Mouse (Mus musculus): ENCODE data around the gene Gfpt1.

Gene Gfpt1

DNA sequence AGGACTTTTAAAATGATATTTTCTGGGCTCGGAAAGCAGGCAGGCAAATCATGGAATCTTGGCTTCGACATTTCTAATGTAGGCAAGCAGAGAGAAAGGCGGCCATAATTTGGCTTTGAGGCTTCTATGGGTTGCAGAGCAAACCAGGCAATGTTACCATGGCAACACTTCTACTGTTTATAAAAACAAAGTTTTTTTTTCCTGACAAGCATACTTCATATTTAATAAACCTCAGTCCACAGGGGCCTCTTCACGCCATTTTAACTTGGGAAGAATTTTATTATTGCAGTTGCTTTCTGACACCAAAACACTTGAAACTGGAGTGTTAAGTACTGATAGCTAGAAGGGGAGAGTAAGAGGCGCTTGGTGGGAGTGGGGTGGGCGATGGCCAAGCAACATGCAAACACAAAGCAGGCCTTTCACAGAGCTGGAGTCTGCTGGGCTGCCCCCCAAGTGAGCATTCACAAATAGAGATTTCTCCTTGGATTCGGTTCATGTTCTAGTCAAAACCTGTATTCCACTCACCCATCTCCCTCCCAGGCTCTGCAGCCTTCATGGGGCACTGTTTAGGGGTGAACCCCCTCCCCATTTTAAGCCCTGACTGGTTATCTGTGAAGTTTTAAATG is 57.1 kb downstream of the Gfpt1 start:
- in situ Hi-C loops (cut with MboI; ENCODE audit: low sequenced_read_pairs): loop anchor here (10.0 kb wide), 2 partner anchors 175 to 225 kb away; no protein-coding TSS in a partner anchor

DNA sequence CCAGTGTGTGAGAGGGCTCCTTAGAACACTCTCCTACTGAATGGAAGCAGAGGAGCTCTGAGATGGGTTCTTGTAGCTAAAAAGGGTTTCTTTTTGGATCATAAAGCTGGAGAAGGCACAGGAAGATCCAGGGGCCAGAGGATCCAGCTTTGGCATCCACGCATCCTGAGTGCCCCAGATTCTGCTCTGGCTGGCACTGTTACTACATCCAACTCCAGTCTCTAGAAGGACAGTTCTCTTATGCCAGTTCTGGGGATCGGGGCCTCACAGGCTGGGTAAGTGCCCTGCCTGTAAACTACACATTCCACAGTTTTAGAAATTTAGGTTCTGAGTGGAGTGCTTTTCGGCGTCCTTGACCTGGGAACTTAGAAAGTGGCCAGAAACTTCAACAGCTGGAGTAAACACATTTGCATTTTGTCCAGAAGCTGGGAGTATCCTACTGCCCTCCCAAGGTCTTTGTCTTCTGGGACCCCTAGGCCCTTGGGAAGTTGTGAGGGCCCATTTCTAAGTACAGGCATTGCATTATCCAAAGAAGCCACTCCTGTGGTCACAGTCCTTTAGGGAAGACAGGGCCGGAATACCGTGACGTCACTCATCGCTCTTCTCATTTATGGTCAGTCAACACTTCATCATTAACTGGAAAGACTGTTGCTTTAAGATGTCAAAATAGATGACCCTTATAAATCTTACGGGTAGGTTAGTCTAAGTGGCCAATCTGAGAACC is 57.8 kb downstream of the Gfpt1 start:
- in situ Hi-C loops (cut with MboI; ENCODE audit: low sequenced_read_pairs): loop anchor here (10.0 kb wide), 2 partner anchors 174 to 224 kb away; no protein-coding TSS in a partner anchor

DNA sequence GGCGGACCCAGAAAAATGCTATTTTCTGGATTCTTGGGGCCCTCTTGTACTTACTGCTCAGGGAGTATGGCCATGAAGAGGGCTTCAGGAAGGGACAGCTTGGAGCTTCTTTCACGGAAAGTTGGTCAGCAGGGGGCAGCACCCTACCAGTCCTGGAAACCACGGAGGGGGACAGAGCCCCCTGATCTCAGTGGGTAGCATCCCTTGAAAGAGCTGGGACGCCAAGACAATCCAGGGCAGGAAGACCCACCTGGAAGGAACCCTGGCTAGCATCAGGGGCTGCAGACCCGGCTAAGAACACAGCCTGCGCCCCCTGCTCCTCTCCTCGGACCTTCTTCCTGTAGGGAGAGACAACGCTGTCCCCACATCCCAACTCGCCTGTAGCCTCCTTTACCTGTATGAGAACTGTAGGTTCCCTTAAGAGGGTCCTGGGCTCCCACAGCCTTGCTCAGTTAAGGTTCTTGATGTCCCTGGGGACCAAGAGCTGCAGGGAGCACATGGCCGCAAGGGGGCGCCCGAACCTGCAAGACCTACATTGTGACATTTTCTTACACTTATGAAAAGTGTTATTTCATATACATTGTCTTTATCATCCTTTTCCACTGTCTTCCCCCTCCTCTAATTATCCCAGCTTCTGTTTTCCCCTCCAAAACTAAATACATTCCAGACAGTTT is 58.8 kb downstream of the Gfpt1 start:
- in situ Hi-C loops (cut with MboI; ENCODE audit: low sequenced_read_pairs): loop anchor here (10.0 kb wide), 2 partner anchors 173 to 223 kb away; no protein-coding TSS in a partner anchor

DNA sequence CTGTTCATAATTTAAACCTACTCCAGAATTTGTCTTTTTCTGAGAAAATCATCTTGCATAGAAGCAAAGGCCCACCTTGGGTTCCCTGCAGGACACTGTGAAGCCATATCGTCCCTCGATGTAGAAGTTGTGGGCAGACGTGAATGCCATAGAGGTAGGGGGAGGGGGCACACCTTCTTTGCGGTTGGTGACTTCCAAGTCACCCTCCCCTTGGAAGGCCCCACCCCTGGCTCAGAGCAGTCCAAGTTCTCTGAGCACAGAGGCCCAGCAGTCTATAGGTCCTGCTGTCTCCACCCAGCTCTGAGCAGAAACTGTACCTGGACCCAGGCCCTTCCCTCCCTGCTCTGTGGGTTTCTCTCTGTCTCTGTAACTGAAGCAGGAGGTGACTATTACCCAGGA is 59.3 kb downstream of the Gfpt1 start:
- in situ Hi-C loops (cut with MboI; ENCODE audit: low sequenced_read_pairs): loop anchor here (10.0 kb wide), 2 partner anchors 173 to 223 kb away; no protein-coding TSS in a partner anchor

DNA sequence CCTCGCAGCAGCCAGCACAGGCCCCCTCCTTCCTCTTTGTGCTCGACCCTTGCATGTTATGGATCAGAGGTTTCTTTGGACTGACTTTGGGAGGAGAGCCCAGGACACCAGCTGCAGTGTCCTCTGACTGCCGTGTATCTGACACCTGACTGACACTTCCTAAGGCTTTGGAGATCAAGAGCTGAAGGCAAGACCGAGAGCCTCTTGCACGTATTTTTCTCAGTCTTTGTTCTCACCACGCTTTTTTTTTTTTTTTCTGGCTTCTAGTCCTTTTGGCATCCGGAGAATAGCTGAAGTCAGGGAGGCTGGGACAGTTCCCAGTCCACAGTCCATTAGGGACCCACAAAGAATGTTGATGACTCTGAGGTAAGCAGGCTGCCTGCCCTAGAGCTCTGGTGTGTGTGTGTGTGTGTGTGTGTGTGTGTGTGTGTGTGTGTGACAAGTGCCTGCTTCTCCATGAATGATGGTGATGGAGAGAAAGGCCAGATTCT is 59.8 kb downstream of the Gfpt1 start:
- in situ Hi-C loops (cut with MboI; ENCODE audit: low sequenced_read_pairs): loop anchor here (10.0 kb wide), 2 partner anchors 172 to 222 kb away; no protein-coding TSS in a partner anchor

DNA sequence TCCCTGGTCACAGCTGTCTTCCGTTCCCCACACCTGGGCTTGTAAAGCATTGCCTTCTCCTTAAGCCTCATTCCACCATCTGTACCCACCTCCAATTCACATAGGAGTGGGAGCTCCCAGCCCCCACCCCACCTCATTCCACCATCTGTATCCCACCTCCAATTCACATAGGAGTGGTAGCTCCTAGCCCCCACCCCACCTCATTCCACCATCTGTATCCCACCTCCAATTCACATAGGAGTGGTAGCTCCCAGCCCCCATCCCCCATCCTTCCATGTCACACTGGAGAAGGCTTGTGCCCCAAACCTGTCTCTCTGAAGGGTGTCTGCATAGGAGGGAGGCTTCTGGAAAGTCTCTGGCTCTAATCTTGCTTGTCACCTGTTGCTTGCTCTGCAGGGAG is 60.7 kb downstream of the Gfpt1 start:
- in situ Hi-C loops (cut with MboI; ENCODE audit: low sequenced_read_pairs): loop anchor here (10.0 kb wide), 2 partner anchors 171 to 221 kb away; no protein-coding TSS in a partner anchor

DNA sequence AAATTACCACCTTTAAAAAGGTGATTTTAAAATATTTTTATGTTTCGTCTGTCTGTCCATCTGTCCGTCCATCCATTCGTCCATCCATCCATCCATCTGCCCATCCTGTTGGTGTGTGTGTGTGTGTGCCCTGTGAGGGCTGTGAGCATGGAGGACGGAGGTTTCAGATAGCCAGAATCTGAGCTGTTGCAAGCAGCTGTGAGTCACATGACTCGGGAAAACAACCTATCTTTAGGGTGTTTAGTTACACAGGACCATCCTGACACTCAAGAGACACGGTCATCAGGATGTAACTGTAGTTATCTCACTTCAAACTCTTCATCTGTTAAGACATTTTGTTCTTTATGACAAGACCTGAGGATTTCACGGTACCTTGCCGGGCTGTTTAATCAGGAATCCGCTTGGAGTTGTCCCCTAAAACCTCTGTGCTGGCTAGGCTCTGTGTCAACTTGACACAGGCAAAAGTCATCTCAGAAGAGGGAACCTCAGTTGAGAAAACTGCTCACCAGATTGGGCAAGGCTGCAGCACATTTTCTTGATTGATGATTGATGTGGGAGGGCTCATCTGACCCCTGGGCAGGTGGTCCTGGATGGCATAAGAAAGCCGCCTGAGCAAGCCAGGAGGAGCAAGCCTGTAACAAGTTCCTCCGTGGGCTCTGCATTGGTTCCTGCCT is 61.6 kb downstream of the Gfpt1 start, which contains the start of gene D6Ertd527e:
TSS of gene D6Ertd527e (plus strand) at position 624 of the 674 bp plus-strand sequence.
- in situ Hi-C loops (cut with MboI; ENCODE audit: low sequenced_read_pairs): loop anchor here (10.0 kb wide), 2 partner anchors 171 to 221 kb away; no protein-coding TSS in a partner anchor

DNA sequence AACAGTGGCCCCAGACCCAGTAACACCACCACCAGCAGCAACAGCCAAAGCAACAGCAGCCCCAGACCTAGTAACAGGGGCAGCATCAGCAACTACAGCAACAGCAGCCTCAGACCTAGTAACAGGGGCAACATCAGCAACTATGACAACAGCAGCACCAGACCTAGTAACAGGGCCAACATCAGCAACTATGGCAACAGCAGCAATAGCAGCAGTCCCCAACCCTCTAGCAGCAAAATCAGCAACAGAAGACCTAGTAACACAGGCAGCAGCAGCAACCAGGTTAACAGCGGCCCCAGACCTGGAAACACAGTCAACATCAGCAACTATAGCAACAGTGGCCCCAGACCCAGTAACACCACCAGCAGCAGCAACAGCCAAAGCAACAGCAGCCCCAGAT is 68.8 kb downstream of the Gfpt1 start:
- in situ Hi-C loops (cut with MboI; ENCODE audit: low sequenced_read_pairs): no loop called here

DNA sequence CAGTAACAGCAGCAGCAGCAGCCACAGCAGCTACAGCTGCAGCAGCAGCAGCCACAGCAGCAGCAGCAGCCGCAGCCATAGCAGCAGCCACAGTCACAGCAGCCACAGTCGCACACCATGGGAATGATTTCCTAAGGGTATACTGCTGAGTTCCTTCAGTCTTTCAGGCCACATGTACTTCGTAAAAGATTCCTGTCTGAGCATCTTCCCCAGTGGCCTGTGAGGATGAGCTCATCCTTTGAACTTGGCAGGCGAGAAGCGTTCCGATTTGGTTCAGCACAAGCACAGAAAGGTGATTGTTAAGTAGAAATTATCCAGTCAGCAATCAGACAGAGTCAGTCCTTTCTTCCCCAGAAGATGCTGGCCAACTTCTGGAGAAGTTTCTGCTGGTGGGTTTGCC is 69.5 kb downstream of the Gfpt1 start:
- in situ Hi-C loops (cut with MboI; ENCODE audit: low sequenced_read_pairs): no loop called here

DNA sequence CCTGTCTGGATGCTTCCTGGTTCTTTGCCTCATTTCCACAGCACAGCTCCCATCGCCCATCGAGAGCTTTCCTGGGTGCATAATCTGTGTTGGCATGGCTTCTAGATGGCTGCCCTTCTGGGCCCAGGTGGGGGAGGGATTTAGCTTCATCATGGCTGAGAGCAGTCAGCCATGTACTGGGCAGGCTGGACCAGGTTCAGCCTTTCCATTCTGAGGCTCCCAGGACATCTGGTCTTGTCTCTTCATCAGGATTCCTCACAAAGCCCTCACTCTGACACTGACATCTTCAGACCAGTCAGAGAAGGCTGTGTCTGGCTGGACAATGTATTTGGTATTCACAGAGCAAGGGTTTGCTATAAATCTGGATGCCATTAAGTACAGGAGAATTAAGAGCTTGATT is 73.3 kb downstream of the Gfpt1 start:
- in situ Hi-C loops (cut with MboI; ENCODE audit: low sequenced_read_pairs): no loop called here

DNA sequence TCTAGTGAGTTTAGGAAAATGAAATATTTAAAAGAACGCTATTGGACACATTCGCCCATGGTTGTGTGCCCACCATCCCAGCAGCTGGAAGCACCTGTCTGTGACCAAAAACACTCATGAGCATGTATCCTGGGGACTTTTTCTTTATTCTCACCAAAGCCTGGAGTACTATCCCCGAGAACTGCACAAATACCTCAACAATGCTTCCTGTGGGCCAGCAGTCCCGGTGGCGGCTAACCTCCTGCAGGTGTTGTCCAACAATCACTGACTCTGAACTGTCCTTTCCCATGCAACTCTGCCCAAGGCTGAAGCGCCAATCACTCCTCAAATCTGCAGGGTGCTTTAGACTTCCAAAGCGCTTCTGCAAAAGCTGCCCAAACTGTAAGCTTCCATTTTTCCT is 74.0 kb downstream of the Gfpt1 start:
- in situ Hi-C loops (cut with MboI; ENCODE audit: low sequenced_read_pairs): no loop called here

DNA sequence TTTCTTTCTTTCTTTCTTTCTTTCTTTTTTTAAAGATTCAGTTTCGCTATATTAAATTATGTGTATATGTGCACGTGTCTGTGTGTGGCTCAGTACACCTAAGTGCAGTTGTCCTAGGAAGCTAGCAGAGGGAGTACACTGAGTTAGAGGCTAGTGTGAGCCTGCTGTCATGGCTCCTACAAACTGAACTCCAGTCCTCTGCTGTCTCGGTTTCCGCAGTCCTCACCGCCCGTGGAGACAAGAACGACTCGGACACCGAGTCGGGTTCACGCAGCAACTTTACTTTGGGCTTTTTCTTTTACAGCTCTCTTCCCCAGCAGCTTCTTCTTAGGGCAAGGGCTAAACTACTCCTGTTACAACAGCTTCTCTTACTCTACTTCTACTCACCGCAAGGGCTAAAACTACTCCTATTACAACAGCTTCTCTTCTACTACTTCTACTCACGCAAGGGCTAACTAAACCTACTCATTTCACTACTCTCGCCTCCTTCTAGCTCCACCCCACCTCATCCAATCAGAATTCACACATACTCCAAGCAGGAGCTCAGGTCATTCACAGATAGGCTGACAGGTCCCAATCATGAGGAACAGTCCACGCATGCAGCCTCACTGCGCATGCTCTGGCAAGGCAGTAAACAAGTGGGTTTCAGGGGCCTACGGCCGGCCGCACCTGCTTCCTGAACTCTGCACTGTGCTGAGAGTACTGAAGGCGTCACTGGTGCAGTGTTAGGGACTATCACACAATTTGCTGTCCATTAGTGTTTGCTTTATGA is 76.6 kb downstream of the Gfpt1 start:
- in situ Hi-C loops (cut with MboI; ENCODE audit: low sequenced_read_pairs): no loop called here

DNA sequence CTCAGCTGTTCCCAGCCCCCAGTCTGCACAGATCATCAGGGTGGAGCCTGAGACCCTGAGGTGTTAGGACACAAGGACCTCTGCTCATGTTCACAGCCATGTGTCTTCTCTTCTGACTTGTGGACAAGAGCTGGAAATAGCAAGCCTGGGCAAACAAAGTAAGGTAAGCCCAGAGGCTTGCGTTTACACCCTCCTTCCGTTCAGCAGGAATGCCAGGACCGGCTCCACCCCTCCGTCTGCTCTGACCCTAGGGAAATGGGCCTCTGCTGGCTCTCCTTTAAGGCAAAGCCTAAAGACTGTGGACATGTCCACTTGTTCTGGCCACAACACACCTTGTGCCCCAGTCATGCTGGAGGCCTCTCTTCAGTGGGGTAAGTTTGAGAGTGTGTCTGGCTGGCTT is 77.3 kb downstream of the Gfpt1 start:
- in situ Hi-C loops (cut with MboI; ENCODE audit: low sequenced_read_pairs): no loop called here

DNA sequence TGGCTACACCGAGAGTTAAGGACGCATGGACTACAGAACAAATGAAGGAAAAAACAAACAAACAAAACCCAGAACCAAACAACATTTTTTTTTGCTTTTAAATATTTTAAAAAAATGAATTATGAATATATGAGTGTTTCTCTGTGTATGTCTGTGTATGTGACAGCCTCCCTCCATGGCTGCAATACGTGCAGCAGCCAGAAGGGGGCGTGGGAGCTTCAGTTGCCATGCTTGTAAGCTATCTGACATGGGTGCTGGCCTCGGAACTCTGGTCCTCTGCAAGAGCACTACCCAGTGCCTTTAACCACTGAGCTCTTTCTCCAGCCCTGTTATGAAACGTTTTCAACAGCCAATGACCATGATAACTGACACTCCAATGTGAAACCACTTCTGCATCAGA is 78.0 kb downstream of the Gfpt1 start:
- in situ Hi-C loops (cut with MboI; ENCODE audit: low sequenced_read_pairs): no loop called here

DNA sequence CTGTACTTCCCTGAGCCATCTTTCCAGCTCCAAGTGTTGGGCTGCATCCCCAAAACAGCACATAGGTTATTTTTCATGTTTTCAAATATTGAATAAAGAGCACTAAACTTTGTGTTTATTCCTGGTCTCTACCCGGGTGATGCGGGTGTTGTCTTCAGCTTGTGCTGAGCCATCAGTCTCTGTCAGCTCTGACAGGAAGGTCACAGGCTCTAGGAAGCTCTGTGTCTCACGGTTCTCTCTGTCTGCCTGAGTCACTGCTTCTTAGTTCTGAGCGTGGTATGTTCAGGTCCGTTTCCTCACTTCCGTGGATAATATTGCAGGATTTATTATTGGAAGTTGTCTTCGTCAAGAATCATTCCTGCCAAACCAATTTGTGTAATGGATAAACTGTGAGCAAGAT is 79.3 kb downstream of the Gfpt1 start:
- in situ Hi-C loops (cut with MboI; ENCODE audit: low sequenced_read_pairs): no loop called here

DNA sequence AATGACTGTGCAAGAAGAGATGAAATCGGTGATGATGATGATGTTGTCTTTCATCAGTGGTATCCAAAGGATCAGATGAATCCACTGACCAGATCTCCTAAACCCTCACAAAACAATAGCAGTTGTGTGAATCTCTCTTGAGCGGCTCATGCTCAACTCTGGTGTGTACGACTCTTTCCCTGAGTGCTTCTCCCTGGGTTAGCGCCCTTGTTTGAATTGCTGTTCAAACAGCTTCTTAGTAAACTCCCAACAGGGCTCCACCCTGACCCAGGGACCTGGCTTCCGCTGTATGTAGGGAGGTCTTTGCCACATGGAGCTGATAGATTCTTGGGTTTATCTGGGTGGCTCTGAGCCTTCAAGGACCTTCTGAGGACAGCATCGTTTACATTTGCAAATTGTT is 80.8 kb downstream of the Gfpt1 start:
- in situ Hi-C loops (cut with MboI; ENCODE audit: low sequenced_read_pairs): no loop called here

DNA sequence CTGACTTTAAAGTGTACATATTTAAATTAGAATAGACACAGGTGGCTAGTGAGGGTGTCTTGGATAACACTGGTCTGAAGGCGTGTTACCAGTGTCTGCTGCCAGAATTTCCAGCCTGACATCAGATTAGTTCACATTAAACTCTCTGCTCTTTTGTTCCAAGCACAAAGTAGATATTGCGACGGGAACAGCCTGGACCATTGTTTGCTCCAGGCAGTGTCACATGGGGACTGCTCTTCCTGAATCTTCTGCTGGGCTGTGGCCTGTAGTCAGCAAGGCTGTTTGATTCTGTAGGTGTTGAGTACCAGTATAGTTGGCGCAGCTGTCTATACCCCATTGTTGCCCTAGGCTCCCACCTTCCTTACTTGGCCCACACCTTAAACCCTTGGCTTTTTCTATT is 81.3 kb downstream of the Gfpt1 start:
- in situ Hi-C loops (cut with MboI; ENCODE audit: low sequenced_read_pairs): no loop called here

DNA sequence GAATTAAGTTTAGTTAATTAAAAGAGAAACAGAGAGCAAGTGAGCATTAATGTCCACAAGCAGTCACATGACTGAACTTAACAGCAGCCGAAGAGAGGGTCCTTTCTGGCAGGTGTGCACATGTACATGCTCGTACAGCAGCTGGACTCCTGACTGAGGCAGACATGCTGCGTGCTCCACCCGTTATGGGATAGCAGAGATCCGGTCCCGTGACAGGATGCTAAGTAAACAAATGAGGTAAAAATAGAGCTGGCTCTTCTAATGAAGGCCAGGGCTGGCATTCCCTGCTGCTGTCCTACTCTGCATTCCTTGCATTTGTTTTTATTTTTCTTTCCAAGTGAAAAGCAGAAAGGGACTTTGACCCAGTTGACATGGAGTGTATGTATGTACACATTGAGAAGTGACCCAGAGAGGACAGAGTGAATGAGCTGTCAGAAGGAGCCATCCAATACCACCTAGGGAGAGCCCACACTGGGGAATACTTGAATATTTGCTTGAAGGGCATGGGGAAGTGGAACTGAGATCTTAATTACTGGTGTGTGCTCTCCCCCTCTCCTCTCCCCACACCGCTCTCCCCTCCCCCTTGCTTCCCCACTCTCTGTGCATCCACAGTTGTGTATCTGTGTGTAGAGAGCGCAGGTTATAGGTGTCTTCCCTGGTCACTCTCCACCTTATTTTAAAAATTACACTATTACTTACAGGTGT is 84.6 kb downstream of the Gfpt1 start:
- in situ Hi-C loops (cut with MboI; ENCODE audit: low sequenced_read_pairs): no loop called here

DNA sequence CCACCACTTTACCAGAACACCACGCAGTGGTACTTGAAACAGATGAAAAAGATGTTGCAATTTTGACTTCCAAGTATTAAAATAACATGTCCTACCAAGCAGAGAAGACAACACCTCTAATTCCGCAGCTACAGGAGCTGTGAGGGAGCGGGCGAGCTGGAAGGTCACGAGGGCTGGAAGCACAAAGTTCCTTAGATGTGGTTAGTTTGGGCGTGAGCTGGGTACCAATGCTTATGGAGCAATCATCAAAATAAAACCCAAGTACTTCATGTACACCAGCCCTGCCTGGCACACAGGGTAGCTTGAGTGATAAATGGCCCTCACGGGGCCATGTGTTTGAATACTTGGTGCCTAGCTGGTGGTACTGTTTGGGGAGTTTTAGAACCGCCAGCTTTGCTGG is 87.2 kb downstream of the Gfpt1 start:
- in situ Hi-C loops (cut with MboI; ENCODE audit: low sequenced_read_pairs): no loop called here

Data from CH12F3 (cell line).